Mouse (Mus musculus) midbrain, embryonic 16.5 days (tissue): ENCODE data around the gene Mup13. TPM values are rescaled to one million over a fixed set of nuclear protein-coding genes. Genes with fewer than 3 reads are reported as not detected.
"Not testable (repeated sequence)": the region's sequence is repeated elsewhere in the genome, so short reads cannot be mapped to it uniquely, and the experiment has no call there.

Experiments used
- ATAC-seq: fragments of 200-750 bp; cut with Nextera tagmentation; 2 replicates; pipeline ENCODE4 v1.8.0; 2017; ENCODE audit warnings: moderate TSS enrichment
- H3K27ac ChIP-seq: fragments of 300-500 bp; sonication (generic); 2 replicates; pipeline ENCODE4 v1.5.1; 2014; ENCODE audit warnings: mild to moderate bottlenecking, low read length, mixed read lengths
- H3K27me3 ChIP-seq: fragments of 300-500 bp; sonication (generic); 2 replicates; pipeline ENCODE4 v1.6.1; 2014; ENCODE audit warnings: low read depth, low read length, mixed read lengths; ENCODE audit not compliant: control insufficient read depth, insufficient read depth
- H3K36me3 ChIP-seq: fragments of 300-500 bp; sonication (generic); 2 replicates; pipeline ENCODE4 v1.6.1; 2014; ENCODE audit warnings: mild to moderate bottlenecking, low read length, moderate library complexity, mixed read lengths; ENCODE audit not compliant: control insufficient read depth, insufficient read depth
- H3K4me1 ChIP-seq: fragments of 300-500 bp; sonication (generic); 2 replicates; pipeline ENCODE4 v1.6.1; 2014; ENCODE audit warnings: mild to moderate bottlenecking, low read length, mixed read lengths; ENCODE audit not compliant: control insufficient read depth, insufficient read depth
- H3K4me2 ChIP-seq: fragments of 300-500 bp; sonication (generic); 2 replicates; pipeline ENCODE4 v1.6.1; 2014; ENCODE audit warnings: mild to moderate bottlenecking, low read length, mixed read lengths
- H3K4me3 ChIP-seq: fragments of 300-500 bp; sonication (generic); 2 replicates; pipeline ENCODE4 v1.5.1; 2014; ENCODE audit warnings: low read depth, mild to moderate bottlenecking, low read length, moderate library complexity, mixed read lengths
- H3K9ac ChIP-seq: fragments of 300-500 bp; sonication (generic); 2 replicates; pipeline ENCODE4 v1.6.1; 2014; ENCODE audit warnings: low read depth, low read length, mixed read lengths
- H3K9me3 ChIP-seq: fragments of 300-500 bp; sonication (generic); replicated peaks from 2 replicates; pipeline ENCODE4 v1.6.1; 2014; ENCODE audit warnings: mild to moderate bottlenecking, low read length, mixed read lengths; ENCODE audit not compliant: control insufficient read depth, poor library complexity, severe bottlenecking
- WGBS: fragments of 180-500 bp; shearing (Covaris S2); extraction: QIAGEN DNeasy Blood & Tissue Kit; methylation state at CpG from one replicate; pipeline ENCODE4 v1.1.7; 2014; 5-methylcytosine and 5-hydroxymethylcytosine counted together
- polyA plus RNA-seq: library from polyadenylated mRNA; unstranded; fragments of >200 nt; fragmentation: Nextera tagmentation; extraction: Ambion mirVana; gene quantifications from 2 replicates; pipeline ENCODE4 v1.2.1, GENCODE M21; 2015

Gene Mup13
- polyA plus RNA-seq: not detected in 2 replicates

- not testable (repeated sequence) for H3K9ac ChIP-seq, ATAC-seq
- 89% methylated on average over 4 of the region's 4 CpGs for WGBS
Measured at GRCm38 (mm10) chr4:61228186-61228585, at the start of gene Mup13. Gene Mup13, minus strand, starts transcription at chr4:61228286.

More at GRCm38 (mm10) chr4:61228186-61228585, at the start of gene Mup13:
- not testable (repeated sequence) for H3K4me2 ChIP-seq, H3K9me3 ChIP-seq, H3K36me3 ChIP-seq, H3K27ac ChIP-seq, H3K4me1 ChIP-seq, H3K27me3 ChIP-seq, H3K4me3 ChIP-seq

Other genes with a start within 250 kb of the Mup13 start
- gene Mup14, start 75.7 kb upstream of the Mup13 start, polyA plus RNA-seq: not detected in 2 replicates
- gene Mup15, start 211.5 kb upstream of the Mup13 start, polyA plus RNA-seq: not detected in 2 replicates